Mouse (Mus musculus): ENCODE data around the gene Pik3cb.
A peak's percentile ranks its signal among the peaks of the same experiment; 100 is the strongest.

Gene Pik3cb

GRCm38 (mm10) chr9:99146855-99147735 is 6.7 kb upstream of the Pik3cb start:
- DNase-seq (ENCODE audit: low read depth, low spot score), result no peak

GRCm38 (mm10) chr9:99145756-99146155 is 5.3 kb upstream of the Pik3cb start:
- no peak for DNase-seq (ENCODE audit: low read depth, low spot score)

GRCm38 (mm10) chr9:99144416-99144989 is 4.1 kb upstream of the Pik3cb start:
- DNase-seq (ENCODE audit: low read depth, low spot score), result no peak

GRCm38 (mm10) chr9:99141618-99142017 is 1.2 kb upstream of the Pik3cb start:
- DNase-seq (ENCODE audit: low read depth, low spot score), result no peak

- no peak for DNase-seq (ENCODE audit: low read depth, low spot score)
Measured at GRCm38 (mm10) chr9:99141171-99141570, 750 bp upstream of the Pik3cb start.

GRCm38 (mm10) chr9:99139194-99140023 is 1.0 kb downstream of the Pik3cb start:
- no peak for DNase-seq (ENCODE audit: low read depth, low spot score)

- DNase-seq (ENCODE audit: low read depth, low spot score), result no peak
Measured at GRCm38 (mm10) chr9:99137301-99137700, 3.1 kb downstream of the Pik3cb start.

- DNase-seq (ENCODE audit: low read depth, low spot score), result no peak
Measured at GRCm38 (mm10) chr9:99131951-99132470, 8.4 kb downstream of the Pik3cb start.

- no peak for DNase-seq (ENCODE audit: low read depth, low spot score)
Measured at GRCm38 (mm10) chr9:99131119-99131518, 9.3 kb downstream of the Pik3cb start.

GRCm38 (mm10) chr9:99127578-99127977 is 12.8 kb downstream of the Pik3cb start:
- DNase-seq (ENCODE audit: low read depth, low spot score), result no peak

- no peak for DNase-seq (ENCODE audit: low read depth, low spot score)
Measured at GRCm38 (mm10) chr9:99122749-99123148, 17.7 kb downstream of the Pik3cb start.

- peak; percentile 16 for DNase-seq (ENCODE audit: low read depth, low spot score)
Measured at GRCm38 (mm10) chr9:99112409-99112808, 28.0 kb downstream of the Pik3cb start.

GRCm38 (mm10) chr9:99111085-99111484 is 29.3 kb downstream of the Pik3cb start:
- no peak for DNase-seq (ENCODE audit: low read depth, low spot score)

- DNase-seq (ENCODE audit: low read depth, low spot score), result no peak
Measured at GRCm38 (mm10) chr9:99110213-99110612, 30.2 kb downstream of the Pik3cb start.

GRCm38 (mm10) chr9:99109585-99109984 is 30.8 kb downstream of the Pik3cb start:
- no peak for DNase-seq (ENCODE audit: low read depth, low spot score)

GRCm38 (mm10) chr9:99104449-99104848 is 36.0 kb downstream of the Pik3cb start:
- DNase-seq (ENCODE audit: low read depth, low spot score), result no peak

GRCm38 (mm10) chr9:99103865-99104264 is 36.6 kb downstream of the Pik3cb start:
- no peak for DNase-seq (ENCODE audit: low read depth, low spot score)

GRCm38 (mm10) chr9:99098482-99099129 is 41.8 kb downstream of the Pik3cb start:
- no peak for DNase-seq (ENCODE audit: low read depth, low spot score)

GRCm38 (mm10) chr9:99097668-99098067 is 42.8 kb downstream of the Pik3cb start:
- no peak for DNase-seq (ENCODE audit: low read depth, low spot score)

GRCm38 (mm10) chr9:99095192-99095591 is 45.2 kb downstream of the Pik3cb start:
- no peak for DNase-seq (ENCODE audit: low read depth, low spot score)

GRCm38 (mm10) chr9:99090546-99090945 is 49.9 kb downstream of the Pik3cb start:
- no peak for DNase-seq (ENCODE audit: low read depth, low spot score)

Measured in brain, embryonic 18.5 days (tissue).